Mouse (Mus musculus) CH12.LX (cell line): ENCODE data around the gene Gad1. TPM values are rescaled to one million over a fixed set of nuclear protein-coding genes. Genes with fewer than 3 reads are reported as not detected.

ENCODE experiments used
- DNase-seq: peaks from one replicate; pipeline ENCODE4 v3.0.0-alpha.2; 2013; ENCODE audit errors: extremely low read depth
- H3K27ac ChIP-seq: 2 replicates; pipeline ENCODE4 v1.5.1; 2012; ENCODE audit warnings: low read depth, mild to moderate bottlenecking, control low read depth, moderate library complexity; ENCODE audit not compliant: insufficient read depth
- H3K27me3 ChIP-seq: replicated peaks from 2 replicates; pipeline ENCODE3; 2012; ENCODE audit warnings: inconsistent platforms
- H3K36me3 ChIP-seq, 2 experiments: replicated peaks in 1 of 2; 2 replicates each; pipeline versions ENCODE3 to v1.6.1; 2012; ENCODE audit warnings: inconsistent platforms in 1 of 2, low read length in 1 of 2, mild to moderate bottlenecking in 1 of 2, mixed read lengths in 1 of 2, moderate library complexity in 1 of 2; ENCODE audit not compliant: control insufficient read depth in 1 of 2, insufficient read depth in 1 of 2
- H3K4me1 ChIP-seq, 2 experiments: 2 replicates each; pipeline ENCODE4 v1.6.1; 2012; ENCODE audit warnings: inconsistent platforms in 1 of 2, moderate library complexity in 1 of 2; ENCODE audit not compliant: insufficient read depth in 2 of 2, control insufficient read depth in 1 of 2
- H3K4me2 ChIP-seq: 2 replicates; pipeline ENCODE4 v1.6.1; 2012; ENCODE audit warnings: low read depth, mild to moderate bottlenecking, control low read depth; ENCODE audit not compliant: poor library complexity, insufficient read depth, severe bottlenecking
- H3K4me3 ChIP-seq, 3 experiments: fragments of 150-350 bp in 1 of 3; sonication (generic) in 1 of 3; replicated peaks in 1 of 3; 2 replicates each; pipeline versions ENCODE3 to v1.5.1; 2011 to 2012; ENCODE audit warnings: low read depth in 2 of 3, low read length in 2 of 3, mild to moderate bottlenecking in 2 of 3, moderate library complexity in 2 of 3, control low read depth in 1 of 3, improper control_type of control experiment in 1 of 3, inconsistent platforms in 1 of 3, mixed read lengths in 1 of 3; ENCODE audit not compliant: poor library complexity in 1 of 3
- H3K79me2 ChIP-seq: replicated peaks from 2 replicates; pipeline ENCODE4 v1.6.1; 2012; ENCODE audit warnings: mild to moderate bottlenecking, moderate library complexity; ENCODE audit not compliant: control insufficient read depth, poor library complexity, insufficient read depth, severe bottlenecking; ENCODE audit errors: extremely low read depth
- H3K9ac ChIP-seq: 2 replicates; pipeline ENCODE4 v1.6.1; 2012; ENCODE audit warnings: low read depth, mild to moderate bottlenecking, control low read depth, moderate library complexity; ENCODE audit not compliant: insufficient read depth
- H3K9me3 ChIP-seq: replicated peaks from 2 replicates; pipeline ENCODE3; 2012; ENCODE audit warnings: low read length, inconsistent platforms, mixed read lengths
- BHLHE40 ChIP-seq: IDR thresholded peaks from 2 replicates; pipeline ENCODE4 v1.6.1; 2011; ENCODE audit warnings: mild to moderate bottlenecking, low read depth, low read length, improper control_type of control experiment
- CHD1 ChIP-seq: IDR thresholded peaks from 2 replicates; pipeline ENCODE4 v1.6.1; 2012; ENCODE audit warnings: low read depth, low read length, improper control_type of control experiment, inconsistent platforms
- E2F4 ChIP-seq: IDR thresholded peaks from 2 replicates; pipeline ENCODE4 v1.6.1; 2011; ENCODE audit warnings: low read depth, low read length, improper control_type of control experiment; ENCODE audit not compliant: insufficient replicate concordance
- ELF1 ChIP-seq: IDR thresholded peaks from 2 replicates; pipeline ENCODE4 v1.6.1; 2014; ENCODE audit warnings: low read depth, mild to moderate bottlenecking, inconsistent platforms, low read length, improper control_type of control experiment
- JUN ChIP-seq: IDR thresholded peaks from 2 replicates; pipeline ENCODE4 v1.6.1; 2011; ENCODE audit warnings: low read depth, mild to moderate bottlenecking, low read length, improper control_type of control experiment, moderate library complexity; ENCODE audit not compliant: insufficient read depth
- JUND ChIP-seq: conservative IDR thresholded peaks from 2 replicates; pipeline ENCODE4 v1.6.1; 2011; ENCODE audit warnings: low read depth, low read length, improper control_type of control experiment
- MAX ChIP-seq: IDR thresholded peaks from 2 replicates; pipeline ENCODE4 v1.6.1; 2011; ENCODE audit warnings: low read length, improper control_type of control experiment
- MAZ ChIP-seq: IDR thresholded peaks from 2 replicates; pipeline ENCODE4 v1.6.1; 2012; ENCODE audit warnings: low read depth, mild to moderate bottlenecking, inconsistent platforms, low read length, improper control_type of control experiment, moderate library complexity
- MEF2A ChIP-seq: IDR thresholded peaks from 2 replicates; pipeline ENCODE4 v1.6.1; 2014; ENCODE audit warnings: low read depth, mild to moderate bottlenecking, inconsistent platforms, low read length, improper control_type of control experiment, borderline replicate concordance
- NRF1 ChIP-seq: IDR thresholded peaks from 2 replicates; pipeline ENCODE4 v1.6.1; 2014; ENCODE audit warnings: low read depth, mild to moderate bottlenecking, inconsistent platforms, low read length, improper control_type of control experiment, moderate library complexity
- POLR2A ChIP-seq: IDR thresholded peaks from 2 replicates; pipeline ENCODE4 v1.6.1; 2011; ENCODE audit warnings: low read depth, mild to moderate bottlenecking, improper control_type of control experiment, low read length
- POLR2AphosphoS2 ChIP-seq: IDR thresholded peaks from 2 replicates; pipeline ENCODE4 v1.6.1; 2011; ENCODE audit warnings: low read depth, low read length, improper control_type of control experiment
- RAD21 ChIP-seq: IDR thresholded peaks from 2 replicates; pipeline ENCODE4 v1.6.1; 2011; ENCODE audit warnings: low read depth, mild to moderate bottlenecking, low read length, improper control_type of control experiment, moderate library complexity
- SIN3A ChIP-seq: IDR thresholded peaks from 2 replicates; pipeline ENCODE4 v1.6.1; 2012; ENCODE audit warnings: low read length, improper control_type of control experiment, inconsistent platforms
- TBP ChIP-seq: conservative IDR thresholded peaks from 2 replicates; pipeline ENCODE4 v1.6.1; 2011; ENCODE audit warnings: low read depth, low read length, improper control_type of control experiment
- TCF12 ChIP-seq: IDR thresholded peaks from 2 replicates; pipeline ENCODE4 v1.6.1; 2014; ENCODE audit warnings: low read depth, mild to moderate bottlenecking, inconsistent platforms, low read length, improper control_type of control experiment
- USF1 ChIP-seq: IDR thresholded peaks from 2 replicates; pipeline ENCODE4 v1.6.1; 2014; ENCODE audit warnings: low read depth, mild to moderate bottlenecking, inconsistent platforms, low read length, improper control_type of control experiment
- ZC3H11A ChIP-seq: IDR thresholded peaks from 2 replicates; pipeline ENCODE4 v1.6.1; 2012; ENCODE audit warnings: low read depth, mild to moderate bottlenecking, inconsistent platforms, low read length, improper control_type of control experiment
- ZKSCAN1 ChIP-seq: IDR thresholded peaks from 2 replicates; pipeline ENCODE4 v1.6.1; 2012; ENCODE audit warnings: low read depth, inconsistent platforms, low read length, improper control_type of control experiment, borderline replicate concordance
- ZNF384 ChIP-seq: IDR thresholded peaks from 2 replicates; pipeline ENCODE4 v1.6.1; 2012; ENCODE audit warnings: low read depth, low read length, improper control_type of control experiment, inconsistent platforms
- dilution Hi-C: fragments of 300-500 bp; cut with MboI; formaldehyde crosslinking; loops from 2 replicates; pipeline ENCODE4 v1.14.3; 2020; ENCODE audit warnings: low sequenced_read_pairs; ENCODE audit not compliant: extremely low pct_unique_long_range_greater_than_20kb, extremely low pct_ligation_motif_present
- in situ Hi-C: fragments of 300-500 bp; cut with MboI; formaldehyde crosslinking; loops from 3 replicates; pipeline ENCODE4 v1.14.3; 2019; ENCODE audit warnings: low sequenced_read_pairs, low pct_ligation_motif_present, low pct_unique_long_range_greater_than_20kb, mixed read lengths
- polyA plus RNA-seq: library from polyadenylated mRNA; unstranded; fragments of >175 nt; gene quantifications from 2 replicates; pipeline ENCODE4 v1.2.1, GENCODE M21; 2012; ENCODE audit warnings: low read depth; ENCODE audit not compliant: insufficient read length
- total RNA-seq, 2 experiments: library from RNA; depleted of rRNA; stranded (reverse); fragments of 300-350 nt in 1 of 2; fragments of >200 nt in 1 of 2; gene quantifications; 2 replicates each; pipeline ENCODE4 v1.2.3; 2012 to 2014

Gad1 gene
- total and polyA plus RNA-seq, 3 experiments = 1.3 to 1.9 (median 1.4) TPM

DNA sequence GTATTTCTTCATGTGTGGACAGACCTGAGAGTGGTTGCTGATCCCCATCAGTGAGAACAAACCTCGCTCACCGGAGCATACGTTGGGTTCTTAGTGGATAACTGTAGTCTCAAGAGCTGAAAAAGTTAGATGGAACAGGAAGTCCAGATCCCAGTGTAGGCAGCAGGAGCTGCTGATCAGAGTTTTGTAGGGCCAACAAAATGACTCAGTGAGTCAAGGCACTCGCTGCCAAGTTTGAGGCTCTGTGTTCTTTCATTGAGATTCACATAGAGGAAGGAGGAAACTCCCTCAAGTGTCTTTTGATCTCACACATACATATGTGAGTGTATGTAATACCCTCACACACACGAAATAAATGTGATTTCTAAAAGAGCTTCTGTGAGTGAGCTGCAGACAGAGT lies 40.8 kb downstream of the Gad1 start:
- no peak overlapping the region for H3K27ac ChIP-seq
- no peak overlapping the region for H3K4me3 ChIP-seq
- TF ChIP-seq USF1 (no peak), ZKSCAN1 (no peak), POLR2AphosphoS2 (no peak), MAZ (no peak)
- H3K36me3 ChIP-seq = peaks cover 2 to 5% of the 10 kb centered on the region in 2 experiments
- no peak overlapping the region for H3K9ac ChIP-seq
- H3K4me2 ChIP-seq = no peak overlapping the region
- H3K27me3 ChIP-seq = no peaks in the 10 kb centered on the region
- in situ Hi-C loops = no loop called here
- no peaks in the 10 kb centered on the region for H3K9me3 ChIP-seq
- no peaks in the 10 kb centered on the region for H3K79me2 ChIP-seq
- dilution Hi-C loops = no loop called here
- peaks cover 6 to 36% of the 10 kb centered on the region in 2 experiments for H3K4me1 ChIP-seq
- DNase-seq = no peak

GRCm38 (mm10) chr2:70595896-70596295 lies 43.0 kb downstream of the Gad1 start:
- in situ Hi-C loops = no loop called here

DNA sequence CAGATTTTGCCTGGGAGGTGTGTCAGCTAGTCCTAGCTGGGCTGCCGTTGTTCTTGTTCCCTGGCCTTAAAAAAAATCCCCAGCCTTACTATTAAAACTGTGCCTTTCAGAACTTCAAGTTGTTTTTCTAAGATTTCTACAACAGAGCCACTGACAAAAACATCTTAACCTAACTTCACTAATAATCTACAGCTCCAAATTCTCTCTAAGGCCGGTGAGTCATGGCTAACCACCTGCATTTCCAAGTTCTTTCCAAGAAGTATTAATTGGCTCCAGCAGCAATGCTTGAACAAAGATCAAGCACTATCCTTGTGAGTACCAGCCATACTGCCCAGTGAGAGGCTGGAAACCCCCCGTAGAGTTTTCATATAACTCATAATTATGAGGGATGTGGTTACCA lies 56.9 kb downstream of the Gad1 start:
- Histone ChIP-seq H3K79me2 (no peaks in the 10 kb centered on the region), H3K27me3 (no peaks in the 10 kb centered on the region), H3K4me1 (peaks cover 1 to 17% of the 10 kb centered on the region in 2 experiments; a peak in 3 of 4 replicates), H3K4me2 (no peak overlapping the region), H3K36me3 (no peaks in the 10 kb centered on the region), H3K4me3 (no peak overlapping the region), H3K27ac (no peak overlapping the region), H3K9ac (no peak overlapping the region), H3K9me3 (peaks cover 6% of the 10 kb centered on the region)
- in situ Hi-C loops (no loop called here), dilution Hi-C loops (no loop called here)
- TF ChIP-seq CHD1 (no peak), SIN3A (no peak), ZC3H11A (no peak), ZNF384 (no peak)
- DNase-seq = no peak

More at GRCm38 (mm10) chr2:70595896-70596295, 43.0 kb downstream of the Gad1 start:
- Histone ChIP-seq H3K4me3 (no peak overlapping the region), H3K4me1 (peaks cover 6 to 29% of the 10 kb centered on the region in 2 experiments), H3K79me2 (no peaks in the 10 kb centered on the region), H3K9me3 (no peaks in the 10 kb centered on the region), H3K27me3 (no peaks in the 10 kb centered on the region), H3K27ac (no peak overlapping the region), H3K4me2 (no peak overlapping the region), H3K36me3 (peaks cover 4 to 9% of the 10 kb centered on the region in 2 experiments), H3K9ac (no peak overlapping the region)
- no peak for TF ChIP-seq JUN
- TF ChIP-seq RAD21 = no peak
- no peak for TF ChIP-seq BHLHE40
- no peak for TF ChIP-seq ZNF384
- no peak for TF ChIP-seq MAZ
- no peak for TF ChIP-seq JUND
- no peak for TF ChIP-seq MEF2A
- no peak for TF ChIP-seq POLR2AphosphoS2
- TF ChIP-seq USF1 = no peak
- no peak for TF ChIP-seq TBP
- no peak for TF ChIP-seq ELF1
- TF ChIP-seq POLR2A = no peak
- TF ChIP-seq MAX = no peak
- no peak for TF ChIP-seq TCF12
- TF ChIP-seq E2F4 = no peak
- no peak for TF ChIP-seq NRF1
- DNase-seq = no peak
- dilution Hi-C loops = no loop called here
